Mouse (Mus musculus) Muller cell, postnatal 12 days (primary cell): ENCODE measurements around the gene Mmp15.
A peak's percentile ranks its signal among the peaks of the same experiment; 100 is the strongest.

Experiments used
- DNase-seq: peaks from one replicate; pipeline ENCODE4 v3.0.0-alpha.2; 2015; ENCODE audit errors: inconsistent ontology term

Mmp15 gene

DNA sequence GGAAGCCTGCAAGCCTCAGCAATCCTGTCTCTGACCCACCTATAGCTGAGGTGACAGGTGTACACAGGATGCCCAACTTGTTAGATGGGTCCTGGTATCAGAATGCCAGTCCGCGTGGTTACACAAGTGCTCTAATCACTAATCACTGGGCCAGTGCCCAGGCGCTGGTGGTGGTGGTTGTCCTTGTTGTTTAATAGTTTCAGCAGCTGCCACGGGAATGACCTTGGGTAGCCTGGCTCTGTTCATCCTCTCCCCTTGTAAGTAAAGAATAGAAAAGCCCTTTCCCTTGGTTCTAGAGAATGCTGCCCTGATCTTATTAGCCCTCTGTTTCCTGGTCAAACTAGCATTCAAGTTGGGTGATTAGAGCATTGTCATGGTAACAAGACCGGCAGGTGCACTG, 10.3 kb upstream of the Mmp15 start:
- DNase-seq: no peak

DNA sequence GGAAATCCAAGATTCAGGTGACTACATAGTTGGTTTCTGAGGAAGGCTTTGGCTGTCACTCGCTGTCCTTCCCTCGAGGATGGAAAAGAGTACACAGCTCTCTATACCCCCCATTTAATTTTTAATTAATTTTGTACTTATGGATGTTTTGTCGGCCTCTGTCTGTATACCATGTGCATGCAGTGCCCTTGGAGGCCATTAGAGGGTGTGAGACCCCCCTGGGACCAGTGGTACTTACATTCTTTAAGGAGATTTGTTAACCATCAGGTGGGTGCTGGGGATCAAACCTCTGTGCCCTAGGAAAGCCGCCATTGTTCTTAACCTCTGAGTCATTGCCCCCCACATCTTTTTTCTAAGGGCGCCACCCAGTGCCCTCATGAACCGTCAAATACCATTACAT, 7.4 kb upstream of the Mmp15 start:
- no peak for DNase-seq

DNA sequence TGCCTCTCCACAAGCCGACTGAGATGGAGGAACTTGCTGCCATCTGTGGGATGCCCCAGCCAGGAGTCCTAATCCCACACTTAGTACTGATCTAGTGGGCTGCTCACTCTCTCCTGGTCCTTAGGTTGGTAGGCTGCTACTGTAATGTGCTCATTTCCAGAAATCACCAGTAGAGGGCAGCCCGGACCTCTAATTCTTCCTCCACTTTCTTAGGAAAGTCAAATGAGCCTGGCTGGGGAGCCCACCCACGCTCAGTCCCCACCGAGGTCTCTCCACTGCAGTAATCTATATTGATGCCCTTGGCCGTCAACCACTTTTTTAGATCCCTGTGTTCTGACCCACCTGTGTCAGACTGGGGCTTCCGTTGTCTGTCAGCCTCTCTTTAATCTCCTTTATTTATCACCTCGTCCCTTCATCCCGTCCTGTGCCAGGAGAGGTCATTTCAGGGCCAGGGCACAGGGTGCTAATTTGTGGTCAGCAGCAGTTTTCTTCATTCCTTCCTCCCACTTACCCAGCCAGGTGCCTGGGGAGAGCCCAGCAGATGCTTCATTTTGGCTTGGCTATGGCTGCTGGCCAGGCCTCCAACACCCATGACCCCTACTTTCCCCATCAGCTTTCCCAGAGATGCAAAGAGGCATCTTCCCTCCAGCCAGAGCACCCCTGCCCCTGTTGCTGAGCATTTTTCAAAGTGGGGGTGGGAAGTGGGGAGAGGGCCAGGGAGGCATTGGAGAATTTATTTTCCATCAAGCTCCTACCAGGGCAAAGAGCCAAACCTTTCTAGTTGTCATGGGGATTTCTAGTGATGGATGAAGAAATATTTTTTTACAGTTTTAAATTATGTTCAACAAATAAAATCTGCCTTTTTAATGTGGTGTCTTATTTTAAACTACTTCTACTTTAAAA, 5.2 kb upstream of the Mmp15 start:
- peak; percentile 82 for DNase-seq

DNA sequence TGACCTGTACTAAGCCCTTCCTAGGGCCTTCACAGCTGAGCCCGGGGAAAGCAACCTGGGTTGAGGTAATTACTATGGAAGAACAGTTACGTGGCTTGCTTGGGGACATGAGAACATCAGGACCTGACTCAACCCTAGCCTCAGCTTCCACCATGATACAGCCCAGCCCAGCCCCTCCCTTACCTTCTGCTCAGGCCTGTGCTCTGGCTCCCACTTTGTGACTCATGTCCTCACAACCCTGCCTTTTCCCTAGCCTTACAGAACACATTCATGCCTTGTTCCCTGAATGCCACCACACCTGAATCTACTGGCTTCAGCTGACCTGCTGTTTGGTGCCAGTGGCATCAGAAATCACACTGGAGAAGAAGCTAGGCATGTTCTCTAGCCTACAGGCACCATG, 3.7 kb upstream of the Mmp15 start:
- DNase-seq: no peak

DNA sequence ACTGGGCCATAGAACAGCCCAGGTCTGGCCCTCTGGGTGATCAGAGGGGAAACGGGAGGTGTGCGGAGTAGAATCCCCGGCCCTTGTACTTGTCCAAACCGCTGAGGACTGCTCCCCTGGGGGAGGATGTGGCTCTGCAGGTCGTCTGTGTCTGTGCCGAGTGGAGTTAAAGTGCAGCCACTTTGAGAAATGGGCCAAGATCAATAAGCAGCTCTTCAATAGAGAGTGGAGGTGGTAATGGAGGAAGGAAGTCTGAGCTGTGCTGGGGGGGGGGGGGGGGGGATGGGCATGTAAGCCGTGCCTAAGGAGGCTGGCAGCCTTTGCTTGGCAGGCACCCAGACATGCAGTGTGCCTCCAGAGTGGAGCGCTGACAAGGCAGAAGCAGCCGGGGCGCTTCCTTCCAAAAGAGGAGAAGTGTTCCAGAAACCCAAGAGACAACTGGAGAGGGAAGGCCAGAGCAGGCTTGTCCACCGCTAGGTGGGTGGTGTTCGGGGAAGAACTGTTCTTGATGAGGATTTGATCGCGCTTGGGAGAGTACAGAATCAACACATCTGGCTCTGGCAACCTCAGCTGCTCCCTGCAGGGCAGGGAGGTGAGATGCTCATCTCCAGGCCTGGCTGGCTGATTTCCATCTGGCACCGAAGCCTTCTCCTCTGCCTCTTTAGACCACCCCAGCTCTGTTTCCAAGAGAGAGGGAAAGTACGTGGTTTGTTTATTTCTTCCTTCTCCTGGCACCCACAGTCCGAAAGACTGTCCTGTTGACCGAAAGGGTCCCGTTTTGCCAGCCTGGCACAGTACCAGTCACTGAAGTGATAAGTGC, 3.0 kb upstream of the Mmp15 start:
- no peak for DNase-seq

DNA sequence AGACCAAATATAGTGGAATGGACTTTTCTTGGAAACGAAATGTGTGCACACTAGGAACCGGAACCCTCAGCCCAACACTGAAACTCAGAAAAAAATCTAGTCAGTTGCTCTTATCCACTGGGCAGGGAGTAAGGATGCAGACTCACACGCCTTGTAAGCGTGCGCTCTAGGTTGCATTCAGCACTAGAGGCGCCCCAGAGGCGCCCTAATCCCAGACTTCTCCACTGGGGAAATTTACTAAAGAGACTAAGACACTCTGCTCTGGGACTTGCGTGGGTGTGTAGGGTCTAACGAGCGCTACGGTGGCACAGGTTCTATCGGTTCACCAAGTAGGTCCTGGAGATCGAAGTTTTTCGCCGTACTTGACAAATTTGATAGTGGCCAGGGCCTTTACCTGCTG, 607 bp upstream of the Mmp15 start:
- DNase-seq: peak; percentile 50

DNA sequence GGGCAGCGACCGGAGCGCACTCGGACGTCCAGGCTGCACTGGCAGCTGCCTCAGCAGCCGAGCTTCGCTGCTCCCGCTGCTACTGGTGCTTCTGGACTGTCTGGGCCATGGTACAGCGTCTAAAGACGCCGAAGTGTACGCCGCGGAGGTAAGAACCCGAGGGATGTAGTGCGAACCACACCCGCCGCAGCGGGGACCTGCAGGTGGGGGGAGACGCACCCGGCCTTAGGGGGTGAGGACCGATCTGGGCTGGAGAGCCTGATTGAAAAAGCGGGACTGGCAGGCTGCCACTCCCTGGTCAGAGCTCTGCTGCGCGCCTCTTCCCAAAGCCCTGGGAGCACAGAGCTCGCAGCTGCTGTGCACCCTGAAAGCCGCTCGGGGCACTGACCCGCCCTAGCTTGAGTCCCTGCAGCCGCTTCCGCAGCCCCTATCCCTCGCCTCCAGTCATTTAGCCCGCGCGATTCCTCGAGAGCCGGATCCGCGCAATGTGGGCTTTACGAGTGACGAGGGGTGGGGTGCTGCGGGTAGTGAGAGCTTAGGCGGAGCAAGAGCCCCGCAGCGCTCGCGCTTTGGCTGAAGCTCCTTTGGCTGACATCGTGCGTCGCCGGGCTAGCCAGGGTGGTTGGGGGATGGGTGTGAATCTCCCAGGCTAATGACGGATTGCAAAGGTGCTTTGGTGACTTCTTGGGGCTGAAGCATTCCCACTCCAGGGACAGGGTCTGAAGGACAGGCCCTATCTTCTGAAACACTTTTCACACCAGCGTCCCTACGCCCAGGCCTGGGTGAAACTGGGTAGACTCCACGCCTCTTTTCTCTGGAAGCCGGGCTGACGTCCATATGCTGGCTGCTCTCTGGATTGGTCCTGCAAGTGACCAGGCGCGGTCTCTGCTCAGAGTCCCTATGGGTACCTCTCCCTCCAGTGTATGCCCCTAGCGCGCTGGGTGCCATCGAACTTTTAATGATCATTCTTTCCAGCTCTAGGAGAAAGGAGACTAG, 1.1 kb downstream of the Mmp15 start:
- DNase-seq: peak; percentile 64

DNA sequence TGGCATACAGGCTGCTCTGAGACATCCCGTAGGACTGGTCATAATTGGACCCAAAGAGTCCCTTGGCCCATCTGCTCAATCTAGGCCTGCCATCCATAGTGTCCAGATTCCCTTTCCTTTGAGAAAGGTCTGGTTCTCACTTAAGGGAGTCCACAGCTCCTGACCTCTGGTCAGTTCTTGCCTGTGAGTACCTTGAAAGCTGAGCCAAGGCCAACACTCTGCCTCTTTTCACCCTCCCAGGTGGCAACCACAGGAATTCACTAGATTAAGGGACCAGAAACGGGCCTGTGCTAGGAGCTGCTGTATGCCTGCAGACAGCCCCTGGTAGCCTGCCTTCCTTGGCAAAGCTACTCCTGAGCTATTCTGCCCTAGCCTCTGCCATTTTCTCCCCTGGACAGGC, 2.5 kb downstream of the Mmp15 start:
- DNase-seq: no peak

DNA sequence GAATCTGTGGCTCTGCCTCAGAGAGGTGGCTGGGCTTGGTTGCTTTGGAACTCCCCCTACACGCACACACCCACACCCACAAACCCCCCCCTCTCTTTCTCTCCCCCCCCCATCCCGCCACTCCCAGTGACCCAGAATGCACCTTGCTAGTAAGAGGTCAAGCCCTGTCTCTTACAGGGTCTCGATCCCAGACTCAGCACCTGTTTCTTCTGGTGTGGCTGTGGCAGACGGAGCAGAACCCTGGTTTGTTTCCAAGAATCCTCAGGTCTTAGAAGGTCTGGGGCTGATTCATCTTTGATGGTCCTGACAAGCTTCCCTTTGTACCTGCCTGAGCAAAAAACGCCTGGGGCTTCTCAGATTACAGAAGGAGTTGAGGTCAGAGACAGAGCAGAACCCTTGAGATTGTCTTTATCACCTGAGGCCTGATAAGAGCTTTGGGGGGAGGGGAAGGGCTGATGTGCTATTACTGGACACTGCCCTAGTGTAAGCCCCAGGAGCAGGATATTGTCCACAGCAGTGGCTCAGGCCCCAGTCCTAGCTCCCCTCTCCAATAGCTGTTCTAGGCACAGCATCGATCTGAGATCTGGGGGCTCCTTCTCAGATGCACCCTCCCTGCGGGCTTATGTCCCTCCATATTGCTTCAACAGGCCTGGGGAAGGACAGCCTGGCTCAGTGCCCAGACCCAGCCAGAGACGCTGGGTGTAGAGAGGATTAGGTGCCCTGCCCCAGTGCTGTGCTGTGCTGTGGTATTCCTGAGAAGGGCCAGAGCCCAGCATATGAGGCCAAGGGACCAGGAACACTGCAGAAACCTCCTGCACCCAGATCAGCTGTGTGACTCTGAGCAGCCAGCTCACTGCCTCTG, 6.7 kb downstream of the Mmp15 start:
- no peak for DNase-seq

DNA sequence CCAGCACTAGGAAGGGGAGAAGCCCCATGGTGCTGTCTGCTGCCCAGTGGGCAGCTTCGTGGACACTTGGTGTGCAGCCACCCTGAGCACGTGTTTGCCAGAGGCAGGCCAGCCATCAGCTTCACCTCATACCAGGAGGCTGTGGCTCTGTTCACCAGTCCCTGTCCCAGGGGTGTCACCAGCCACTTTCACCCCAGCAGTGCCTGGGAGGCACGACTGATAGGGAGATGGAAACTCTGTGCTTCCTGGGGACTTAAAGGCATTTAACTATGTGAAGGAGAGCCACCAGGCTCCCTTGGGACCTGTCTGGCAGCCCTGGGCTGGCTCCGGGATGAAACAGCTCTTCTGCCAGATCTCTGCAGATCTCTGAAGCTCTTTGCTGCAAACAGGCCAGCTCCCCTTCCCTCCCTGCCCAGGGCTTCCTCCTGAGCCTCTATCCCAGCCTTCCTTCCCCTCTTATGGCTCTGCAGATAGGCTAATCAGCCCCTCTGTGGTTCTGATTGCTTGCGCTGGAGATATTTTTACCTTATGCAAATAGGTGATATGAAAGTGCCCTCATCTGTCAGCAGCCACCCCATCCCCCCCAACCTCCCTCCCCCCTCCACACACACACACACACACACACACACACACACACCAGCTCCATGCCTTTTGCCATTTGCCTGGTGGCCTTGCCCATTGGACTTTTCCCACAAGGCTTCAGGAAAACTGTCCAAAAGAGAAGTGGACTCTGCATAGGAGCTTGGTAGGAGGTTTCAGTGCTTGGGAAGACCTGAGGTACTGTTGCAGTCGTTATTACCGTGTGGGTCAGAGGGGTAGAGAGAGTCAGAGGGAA, 8.3 kb downstream of the Mmp15 start:
- no peak for DNase-seq

DNA sequence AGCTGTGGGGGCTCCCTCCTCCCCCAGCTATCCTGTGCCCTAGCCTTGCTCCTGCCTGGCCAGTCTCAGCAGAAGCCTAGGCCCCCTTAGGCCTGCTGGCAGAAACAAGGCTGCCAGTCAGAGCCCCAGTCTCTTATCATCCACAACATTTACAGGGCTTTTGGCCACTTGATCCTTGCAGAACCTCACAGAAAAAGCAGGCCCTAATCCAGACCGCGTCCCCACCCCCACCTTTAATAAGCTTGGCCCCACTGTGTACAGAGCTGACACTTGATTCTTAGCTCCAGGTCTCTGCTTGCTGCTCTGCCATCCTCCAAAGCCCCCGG, 8.9 kb downstream of the Mmp15 start:
- no peak for DNase-seq

DNA sequence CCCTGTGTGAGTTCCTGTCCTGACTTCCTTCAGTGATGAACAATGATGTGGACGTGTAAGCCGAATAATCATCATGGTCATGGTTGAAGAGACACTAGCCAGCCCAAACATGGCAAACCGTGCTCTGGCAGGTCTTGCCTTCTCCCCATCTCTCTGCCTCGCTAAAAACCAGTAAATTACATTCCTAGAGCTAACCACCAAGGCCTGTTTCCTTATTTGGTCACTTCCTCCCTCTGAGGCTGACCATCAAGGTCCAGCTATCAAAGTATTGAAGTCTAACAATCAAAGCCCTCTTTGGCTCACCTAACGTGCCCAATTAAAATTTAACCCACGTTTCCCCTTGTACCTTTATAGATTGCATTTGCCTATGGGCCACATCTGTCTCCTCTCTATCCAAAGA, 10.2 kb downstream of the Mmp15 start:
- no peak for DNase-seq

DNA sequence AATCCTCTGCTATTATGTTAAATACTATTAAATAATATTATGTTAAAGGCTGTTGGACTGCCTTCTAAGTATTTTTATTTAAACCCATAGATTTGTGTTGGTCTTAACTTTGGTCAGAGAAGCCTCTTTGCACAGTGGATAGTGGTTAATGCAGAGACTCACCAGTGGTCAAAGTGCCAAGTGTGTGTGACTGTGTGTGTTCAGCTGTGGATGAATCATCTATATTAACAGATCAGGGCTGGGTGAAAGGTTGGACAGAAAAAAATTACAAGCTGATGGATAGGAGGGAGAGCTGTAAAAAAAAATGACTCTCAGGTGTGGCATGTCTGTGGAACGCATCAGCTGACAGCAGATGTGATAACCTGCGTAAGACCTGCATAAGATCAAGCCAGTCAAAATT, 11.8 kb downstream of the Mmp15 start:
- DNase-seq: no peak

DNA sequence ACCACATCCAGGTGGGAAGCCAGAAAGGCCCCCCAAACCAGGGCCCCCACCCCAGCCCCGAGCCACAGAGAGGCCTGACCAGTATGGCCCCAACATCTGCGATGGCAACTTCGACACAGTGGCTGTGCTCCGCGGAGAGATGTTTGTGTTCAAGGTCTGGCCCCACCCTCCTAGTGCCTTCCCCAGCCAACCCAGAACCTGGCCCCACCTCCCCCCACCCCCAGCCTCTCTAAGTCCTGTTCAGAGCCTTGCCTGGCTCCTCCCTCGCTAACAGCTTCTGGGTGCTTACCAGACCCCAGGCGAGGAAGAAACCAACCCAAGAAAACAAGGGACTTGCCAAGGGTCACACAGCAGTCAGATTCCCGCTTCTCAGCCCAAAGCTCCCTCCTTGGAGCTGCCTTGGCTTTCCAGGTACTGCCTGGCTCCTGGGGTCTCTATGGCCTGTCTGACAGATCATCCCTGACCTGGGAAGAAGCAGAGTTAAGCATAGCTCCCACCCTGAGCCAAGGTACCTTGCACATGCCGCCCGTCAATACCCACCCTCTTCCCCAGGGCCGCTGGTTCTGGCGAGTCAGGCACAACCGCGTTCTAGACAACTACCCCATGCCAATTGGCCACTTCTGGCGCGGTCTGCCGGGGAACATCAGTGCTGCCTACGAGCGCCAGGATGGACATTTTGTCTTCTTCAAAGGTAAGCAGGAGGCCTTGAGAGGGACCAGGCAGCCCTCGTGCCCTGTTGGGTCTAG, 17.7 kb downstream of the Mmp15 start:
- DNase-seq: no peak

DNA sequence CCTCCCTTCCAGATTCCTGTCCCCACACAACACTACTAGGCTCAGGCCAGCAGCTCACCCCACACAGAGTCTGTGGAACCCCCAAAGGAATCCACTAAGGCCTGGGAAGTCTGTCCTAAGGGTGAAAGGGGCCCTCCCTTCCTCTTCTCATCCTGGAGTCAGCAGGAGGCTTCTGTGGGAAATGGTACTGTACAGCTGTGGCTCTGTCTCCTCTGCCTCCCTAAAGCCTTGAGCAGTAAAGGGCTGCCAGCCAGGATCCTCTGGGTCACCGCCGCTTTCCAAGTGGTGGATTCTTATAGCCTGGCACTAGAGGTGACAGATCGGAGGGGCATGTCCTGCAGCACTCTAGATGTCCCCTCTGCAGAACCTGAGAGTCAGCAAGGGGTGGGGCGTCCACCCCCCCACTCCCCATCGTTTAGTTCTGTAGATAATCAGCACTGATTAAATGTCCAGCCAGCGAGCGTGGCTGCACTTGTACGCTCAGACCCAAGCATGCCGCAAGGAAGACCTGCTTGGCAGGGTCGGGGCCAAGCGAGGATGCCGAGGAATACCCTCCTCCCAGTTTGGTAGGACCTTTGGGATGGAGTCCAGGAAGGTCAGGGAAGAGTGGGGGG, 21.4 kb downstream of the Mmp15 start:
- DNase-seq: no peak

DNA sequence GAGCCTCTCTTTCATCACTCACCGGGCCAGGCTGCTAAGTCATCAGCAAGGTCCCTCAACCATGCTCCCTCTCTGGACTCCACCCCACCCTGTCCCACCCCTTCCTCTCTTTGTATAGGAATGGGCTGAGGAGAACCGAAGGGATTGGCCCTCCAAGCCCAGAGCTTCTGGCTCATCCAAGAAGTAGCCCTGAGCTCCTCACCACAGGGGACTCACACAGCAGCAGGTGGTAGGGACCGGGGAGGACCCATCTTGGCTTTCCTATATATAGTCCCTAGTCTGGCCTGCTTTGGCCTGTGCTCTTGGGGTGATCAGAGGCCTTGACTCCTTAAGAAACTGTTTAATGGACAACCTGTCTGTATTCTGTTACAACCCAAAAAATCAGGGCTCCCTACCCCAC, 22.4 kb downstream of the Mmp15 start:
- no peak for DNase-seq

DNA sequence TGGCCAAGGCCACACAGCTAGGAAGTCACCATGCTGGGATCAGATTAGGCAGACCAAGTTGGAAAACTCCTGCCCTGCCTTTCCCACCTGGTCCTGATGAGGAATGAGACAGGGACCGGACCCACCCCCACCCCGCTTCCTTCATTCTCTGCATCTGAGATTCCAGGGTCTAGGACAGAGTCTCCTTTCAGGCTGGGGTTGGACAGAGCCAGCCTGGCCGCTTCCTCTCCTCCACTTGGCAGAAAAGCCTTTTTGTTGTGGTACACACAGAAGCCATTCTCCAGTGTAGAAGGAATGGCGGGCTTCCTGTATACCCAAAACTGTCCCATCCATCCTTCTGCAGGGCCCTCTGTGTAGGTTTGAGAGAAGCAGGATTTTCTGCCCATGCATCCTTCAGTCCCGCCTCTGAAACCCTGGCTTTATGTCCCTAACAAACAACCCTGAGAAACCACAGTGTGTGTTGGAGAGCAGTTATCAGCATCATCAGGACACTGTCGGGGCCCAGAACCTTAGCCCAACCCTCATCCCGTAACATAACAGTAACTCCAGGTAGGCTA, 23.4 kb downstream of the Mmp15 start:
- DNase-seq: no peak

DNA sequence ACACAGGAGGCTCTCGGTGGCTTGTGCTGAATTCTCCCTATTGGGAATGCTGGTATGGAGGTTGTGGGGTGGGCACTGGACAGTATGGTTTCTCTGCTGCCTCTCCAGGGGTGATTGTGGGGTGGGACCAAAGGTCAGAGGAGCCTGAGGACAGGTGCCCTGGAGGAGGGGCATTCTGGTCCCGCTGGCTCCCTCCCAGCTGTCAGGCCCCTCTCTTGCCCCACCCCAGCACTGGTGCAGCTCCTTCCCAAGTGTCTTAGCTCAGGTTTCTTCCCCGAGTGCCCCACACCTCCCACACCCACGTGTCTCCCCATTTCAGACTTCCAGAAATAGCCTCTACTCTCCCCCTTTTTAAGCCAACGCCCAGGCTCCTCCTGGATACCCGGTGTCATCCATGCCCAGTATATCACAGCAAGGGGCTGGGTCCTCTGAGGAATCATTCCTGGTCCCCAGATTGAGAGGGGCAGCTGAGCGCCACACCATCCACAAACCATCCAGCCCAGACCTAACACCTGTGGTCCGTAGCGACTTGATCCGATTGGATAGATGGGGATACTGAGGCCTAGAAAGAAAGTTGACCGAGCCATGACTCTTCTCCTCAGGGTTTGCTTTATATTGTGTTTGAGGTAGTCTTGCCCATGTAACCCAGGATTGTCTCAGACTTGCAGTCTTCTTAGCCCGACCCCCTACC, 24.4 kb downstream of the Mmp15 start:
- DNase-seq: no peak
